Comparison of ENCODE assay signal across 13 mouse cellular contexts in genomic region chr3:138809509-138809908, GRCm38 (mm10).
"Had no signal": no experiment of that assay in that cellular context is flagged by ENCODE, and none has a peak within 500 bp of the region (broad histone marks: within the 10 kb centered on the region; RNA-seq: fewer than 3 reads in every experiment).

No protein-coding gene starts in this region.

- H3K9me3 ChIP-seq: limb, embryonic 12.5 days; liver, embryonic 13.5 days; lung, embryonic 15.5 days had no signal

- H3K4me1 ChIP-seq: liver, embryonic 13.5 days; lung, embryonic 15.5 days; megakaryocyte, embryonic 14.5 days had no signal

- ATAC-seq: liver, postnatal 0 days had no signal

- DNase-seq: kidney, adult 18-20 months; kidney, postnatal 10 days; kidney, postnatal 4 days; liver; liver, embryonic 13.5 days; liver, postnatal 0 days; lung, postnatal 14 days; thymus, postnatal 36 days had no signal

- H3K27ac ChIP-seq: limb, embryonic 12.5 days; liver, embryonic 13.5 days; lung, embryonic 15.5 days; macrophage had no signal

- H3K4me3 ChIP-seq: limb, embryonic 12.5 days; liver, embryonic 13.5 days; lung, embryonic 15.5 days; megakaryocyte, embryonic 14.5 days had no signal

- H3K4me2 ChIP-seq: limb, embryonic 12.5 days; liver, embryonic 13.5 days; lung, embryonic 15.5 days; midbrain, embryonic 11.5 days had no signal

- H3K9ac ChIP-seq: limb, embryonic 12.5 days; liver, embryonic 13.5 days; liver, postnatal 0 days; lung, embryonic 15.5 days had no signal

- H3K27me3 ChIP-seq: limb, embryonic 12.5 days; liver, embryonic 13.5 days; lung, embryonic 15.5 days; megakaryocyte, embryonic 14.5 days had no signal

- H3K36me3 ChIP-seq: limb, embryonic 12.5 days; liver, embryonic 13.5 days; lung, embryonic 15.5 days had no signal
